24 mouse cellular contexts compared by ENCODE assay signal in the genomic region with DNA sequence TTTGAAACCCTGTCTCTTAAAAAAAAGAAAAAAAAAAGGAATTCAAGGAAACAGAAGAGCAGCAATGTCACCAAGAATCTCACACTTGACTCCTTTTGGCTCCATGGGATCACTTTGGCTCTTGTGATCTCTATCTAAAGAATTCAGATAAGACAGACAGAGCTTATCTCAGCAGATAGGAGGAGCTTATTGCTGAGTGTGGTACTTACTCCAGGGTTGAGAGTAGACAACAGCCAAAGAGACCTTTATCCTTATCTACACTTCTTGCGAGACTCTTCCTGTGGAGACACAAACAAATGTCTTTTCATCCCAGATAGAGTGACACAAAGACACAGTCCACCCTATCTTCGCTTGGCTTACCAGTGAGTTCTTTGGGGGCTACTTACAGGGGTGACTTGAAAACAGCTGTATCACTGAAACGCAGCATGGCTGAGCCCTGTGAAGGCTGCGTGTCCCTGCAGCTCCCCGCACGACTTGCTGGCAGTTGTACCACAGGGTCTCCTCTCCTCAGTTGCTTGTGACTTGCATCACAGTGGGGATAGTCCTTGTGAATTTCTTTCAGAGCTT. TPM values are rescaled to one million over a fixed set of nuclear protein-coding genes. Genes with fewer than 3 reads are reported as not detected.
A peak's percentile ranks its signal among the peaks of the same experiment; 100 is the strongest.
DNase-seq lines count a peak whose midpoint lies in the region; ATAC-seq and TF ChIP-seq lines count a peak whose summit lies in the region.
"Had no signal": no experiment of that assay in that cellular context is flagged by ENCODE, and none has a peak within 500 bp of the region (broad histone marks: within the 10 kb centered on the region; RNA-seq: fewer than 3 reads in every experiment).

No protein-coding gene starts in this region.

- peak; percentile 55 for ATAC-seq in liver, embryonic 12.5 days
- peak; percentile 48; the same call in 1 of the 2 replicates for ATAC-seq in megakaryocyte progenitor cell, adult 5-6 weeks (replicated peaks; ENCODE audit: poor library complexity)
- no peak for ATAC-seq in forebrain, embryonic 16.5 days
- ATAC-seq: activated CD4-positive, CD25-positive, alpha-beta regulatory T cell, adult 4 months; forebrain, embryonic 14.5 days had no signal

- DNase-seq in liver (no peak), MEL (ENCODE audit: low read depth, low spot score) (peak; percentile 65)
- no peak for DNase-seq in gastrocnemius, adult 18-20 months (ENCODE audit: low spot score)
- DNase-seq in thymus, postnatal 14 days, result no peak
- DNase-seq: adrenal gland, adult 8-10 months; adrenal gland, postnatal 25 days; B cell, adult 2 months; cerebellum, adult 11-12 months; cerebellum, adult 9-10 months; cerebellum, postnatal 14 days; gastrocnemius, adult 2 months; gastrocnemius, postnatal 14 days; heart, adult 11 months had no signal

- peaks cover 27% of the 10 kb centered on the region for H3K4me1 ChIP-seq in liver, embryonic 12.5 days
- peaks cover 16 to 22% of the 10 kb centered on the region in 2 experiments for H3K4me1 ChIP-seq in MEL (ENCODE audit: control insufficient read depth in 1 of 2, insufficient read depth in 2 of 2, low read length in 2 of 2)
- no peaks in the 10 kb centered on the region for H3K4me1 ChIP-seq in forebrain, embryonic 16.5 days (replicated peaks; ENCODE audit: control insufficient read depth, insufficient read depth, low read length)
- H3K4me1 ChIP-seq: embryonic facial prominence, embryonic 12.5 days; embryonic facial prominence, embryonic 15.5 days; hindbrain, embryonic 12.5 days; hindbrain, embryonic 15.5 days had no signal

- no peak overlapping the region for H3K27ac ChIP-seq in liver, embryonic 12.5 days
- peak overlapping the region; percentile 49 for H3K27ac ChIP-seq in MEL (ENCODE audit: control insufficient read depth, low read depth, low read length)
- H3K27ac ChIP-seq in forebrain, embryonic 16.5 days (ENCODE audit: low read length), result no peak overlapping the region
- H3K27ac ChIP-seq: embryonic facial prominence, embryonic 12.5 days; embryonic facial prominence, embryonic 15.5 days; gastrocnemius, adult 2 months; hindbrain, embryonic 12.5 days; hindbrain, embryonic 15.5 days had no signal

- H3K36me3 ChIP-seq in liver, embryonic 12.5 days, result no peaks in the 10 kb centered on the region
- peaks cover 0 to 24% of the 10 kb centered on the region in 2 experiments; a peak in 2 of 4 replicates for H3K36me3 ChIP-seq in MEL (ENCODE audit: control insufficient read depth in 1 of 2, insufficient read depth in 2 of 2, low read length in 2 of 2)
- no peaks in the 10 kb centered on the region for H3K36me3 ChIP-seq in forebrain, embryonic 16.5 days (ENCODE audit: control insufficient read depth, insufficient read depth)
- H3K36me3 ChIP-seq: embryonic facial prominence, embryonic 12.5 days; embryonic facial prominence, embryonic 15.5 days; hindbrain, embryonic 12.5 days; hindbrain, embryonic 15.5 days had no signal

- no peak for TF ChIP-seq CTCF in MEL (IDR thresholded peaks at IDR 0.05 in 2 of 3, conservative IDR thresholded peaks at IDR 0.05 in 1 of 3; ENCODE audit: control insufficient read depth in 1 of 3, insufficient read depth in 1 of 3, low read depth in 2 of 3, low read length in 3 of 3, poor library complexity in 1 of 3, severe bottlenecking in 1 of 3)

- no peak for TF ChIP-seq POLR2A in MEL (IDR thresholded peaks at IDR 0.05; ENCODE audit: control insufficient read depth in 1 of 2, insufficient read depth in 1 of 2, low read depth in 1 of 2, low read length in 2 of 2, poor library complexity in 1 of 2)

- no peak for TF ChIP-seq RAD21 in MEL (IDR thresholded peaks at IDR 0.05; ENCODE audit: low read depth, low read length)

- H3K9me3 ChIP-seq in liver, embryonic 12.5 days (replicated peaks), result no peaks in the 10 kb centered on the region
- H3K9me3 ChIP-seq in MEL (replicated peaks; ENCODE audit: insufficient read depth, low read length), result no peaks in the 10 kb centered on the region
- no peaks in the 10 kb centered on the region for H3K9me3 ChIP-seq in forebrain, embryonic 16.5 days (ENCODE audit: control insufficient read depth, low read length)
- H3K9me3 ChIP-seq: embryonic facial prominence, embryonic 12.5 days; embryonic facial prominence, embryonic 15.5 days; hindbrain, embryonic 12.5 days; hindbrain, embryonic 15.5 days had no signal

- H3K9ac ChIP-seq in liver, embryonic 12.5 days, result no peak overlapping the region
- H3K9ac ChIP-seq in MEL (ENCODE audit: control insufficient read depth, low read depth, low read length, poor library complexity, severe bottlenecking), result peak overlapping the region; percentile 30; the same call in 1 of the 2 replicates
- no peak overlapping the region for H3K9ac ChIP-seq in forebrain, embryonic 16.5 days (replicated peaks; ENCODE audit: low read depth, low read length)
- H3K9ac ChIP-seq: embryonic facial prominence, embryonic 12.5 days; embryonic facial prominence, embryonic 15.5 days; hindbrain, embryonic 12.5 days; hindbrain, embryonic 15.5 days had no signal

- H3K4me3 ChIP-seq in liver, embryonic 12.5 days, result no peak overlapping the region
- H3K4me3 ChIP-seq in MEL (ENCODE audit: control insufficient read depth in 1 of 2, insufficient read depth in 1 of 2, low read depth in 2 of 2, low read length in 2 of 2), result 0 out of 4 replicates have a peak overlapping the region, but pooled peaks of 1 of the 2 experiments have one; percentile 2
- no peak overlapping the region for H3K4me3 ChIP-seq in forebrain, embryonic 16.5 days (replicated peaks; ENCODE audit: low read length)
- H3K4me3 ChIP-seq: embryonic facial prominence, embryonic 12.5 days; embryonic facial prominence, embryonic 15.5 days; gastrocnemius, adult 2 months; hindbrain, embryonic 12.5 days; hindbrain, embryonic 15.5 days had no signal

- no peak overlapping the region for H3K4me2 ChIP-seq in liver, embryonic 12.5 days
- no peak overlapping the region for H3K4me2 ChIP-seq in forebrain, embryonic 16.5 days (ENCODE audit: low read length)
- H3K4me2 ChIP-seq: embryonic facial prominence, embryonic 12.5 days; embryonic facial prominence, embryonic 15.5 days; heart, embryonic 11.5 days; hindbrain, embryonic 12.5 days; hindbrain, embryonic 15.5 days had no signal

- peak; percentile 64 to 80 for TF ChIP-seq EP300 in MEL (IDR thresholded peaks at IDR 0.05; ENCODE audit: low read depth in 1 of 2, low read length in 2 of 2)

- H3K27me3 ChIP-seq in liver, embryonic 12.5 days (replicated peaks), result peaks cover 9% of the 10 kb centered on the region; the same call in 1 of the 2 replicates
- H3K27me3 ChIP-seq in MEL (ENCODE audit: control insufficient read depth in 1 of 2, insufficient read depth in 2 of 2, low read length in 2 of 2), result no peaks in the 10 kb centered on the region
- no peaks in the 10 kb centered on the region for H3K27me3 ChIP-seq in forebrain, embryonic 16.5 days (replicated peaks; ENCODE audit: control insufficient read depth, insufficient read depth, low read length)
- H3K27me3 ChIP-seq: CH12.LX; embryonic facial prominence, embryonic 12.5 days; embryonic facial prominence, embryonic 15.5 days; hindbrain, embryonic 12.5 days; hindbrain, embryonic 15.5 days had no signal

- 7% methylated on average over 6 of the region's 6 CpGs for WGBS in liver, embryonic 12.5 days (ENCODE audit: insufficient replicate concordance)
- WGBS in forebrain, embryonic 16.5 days, result 78% methylated on average over 6 of the region's 6 CpGs

- H3K79me2 ChIP-seq in MEL (ENCODE audit: control insufficient read depth, insufficient read depth, low read length, poor library complexity), result no peaks in the 10 kb centered on the region

TF ChIP-seq in MEL, 35 proteins besides CTCF, POLR2A, EP300 and RAD21 (continues in another document):
- TF ChIP-seq RCOR1 (IDR thresholded peaks at IDR 0.05; ENCODE audit: low read depth, low read length), result peak; percentile 57
- TF ChIP-seq ZNF384 (IDR thresholded peaks at IDR 0.05; ENCODE audit: low read depth, low read length), result peak; percentile 67
- TF ChIP-seq ETS1 (IDR thresholded peaks at IDR 0.05; ENCODE audit: low read depth, low read length), result peak; percentile 49
- 0 out of 2 replicates have a peak, but pooled peaks have one; percentile 22 for TF ChIP-seq ZC3H11A (IDR thresholded peaks at IDR 0.05; ENCODE audit: low read depth, low read length)
- no peak for TF ChIP-seq NELFE (IDR thresholded peaks at IDR 0.05; ENCODE audit: low read depth, low read length)
- TF ChIP-seq E2F4 (IDR thresholded peaks at IDR 0.05; ENCODE audit: borderline replicate concordance, low read depth, low read length), result no peak
- no peak for TF ChIP-seq USF1 (IDR thresholded peaks at IDR 0.05; ENCODE audit: low read depth, low read length)
- TF ChIP-seq UBTF (IDR thresholded peaks at IDR 0.05; ENCODE audit: borderline replicate concordance, insufficient read depth, low read depth, low read length), result no peak
- TF ChIP-seq ELF1 (IDR thresholded peaks at IDR 0.05; ENCODE audit: low read depth, low read length), result no peak
- TF ChIP-seq MAFK (IDR thresholded peaks at IDR 0.05; ENCODE audit: borderline replicate concordance, low read depth, low read length), result 0 out of 2 replicates have a peak, but pooled peaks have one; percentile 19
- no peak for TF ChIP-seq MEF2A (IDR thresholded peaks at IDR 0.05; ENCODE audit: extremely low read depth, insufficient replicate concordance, low read depth, low read length, poor library complexity, severe bottlenecking)
- TF ChIP-seq TAL1 (IDR thresholded peaks at IDR 0.05; ENCODE audit: low read length), result no peak
- TF ChIP-seq POLR2AphosphoS2 (IDR thresholded peaks at IDR 0.05; ENCODE audit: low read length), result no peak
- no peak; the same call in 1 of the 2 replicates for TF ChIP-seq MAZ (IDR thresholded peaks at IDR 0.05; ENCODE audit: low read depth, low read length)
- peak; percentile 42 for TF ChIP-seq SIN3A (IDR thresholded peaks at IDR 0.05; ENCODE audit: low read length)
- TF ChIP-seq ZKSCAN1 (IDR thresholded peaks at IDR 0.05; ENCODE audit: low read depth, low read length), result peak; percentile 20; the same call in 1 of the 2 replicates
- TF ChIP-seq TCF12 (IDR thresholded peaks at IDR 0.05; ENCODE audit: low read depth, low read length), result peak; percentile 71
- TF ChIP-seq GATA1 (IDR thresholded peaks at IDR 0.05; ENCODE audit: low read depth, low read length), result peak; percentile 93
- no peak for TF ChIP-seq MYC (IDR thresholded peaks at IDR 0.05; ENCODE audit: low read depth, low read length)

RNA-seq across cellular contexts. Expression of gene Gfpt2, which starts 12.1 kb away (rescaled TPM):
- 3.2 and 3.3 TPM in 2 replicates for polyA plus RNA-seq in liver, embryonic 12.5 days (2016; fragmentation: Nextera tagmentation; extraction: Ambion mirVana)
- 4.0 and 4.9 TPM in 2 replicates for total RNA-seq in MEL (2012; rRNA removed)
- polyA plus RNA-seq in MEL (2012; ENCODE audit: insufficient read depth in 1 of 2, insufficient read length in 2 of 2, low read depth in 1 of 2, low replicate concordance in 2 of 2, missing spikeins in 1 of 2), result 1 to 10 TPM in 1 of 2 experiments, not detected in 1; 8.0 TPM
- 0.24 and 0.39 TPM in 2 replicates for total RNA-seq in megakaryocyte progenitor cell, adult 5-6 weeks (2015)
- 0.37 TPM in 1 of 2 replicates, not detected in the other for total RNA-seq in megakaryocyte progenitor cell, adult 5-6 weeks (2017)
- total RNA-seq in gastrocnemius, adult 18-20 months (2021), result 10 to 100 TPM in 1 of 2 experiments, 1 to 10 TPM in 1; 4.6 to 11.7 TPM
- 13.3 and 16.6 TPM in 2 replicates for polyA plus RNA-seq in forebrain, embryonic 16.5 days (2015; fragmentation: Nextera tagmentation; extraction: Ambion mirVana)
